Mouse (Mus musculus) gastrocnemius, adult 18-20 months (tissue): ENCODE data around the gene Egfem1. TPM values are rescaled to one million over a fixed set of nuclear protein-coding genes. Genes with fewer than 3 reads are reported as not detected.

ENCODE experiments used
- DNase-seq: peaks from one replicate; pipeline ENCODE4 v3.0.0; 2021; ENCODE audit warnings: low spot score
- total RNA-seq, 2 experiments: library from RNA; stranded (reverse); gene quantifications; 2 replicates each; pipeline ENCODE4 v1.2.3; 2021

Gene Egfem1
- total RNA-seq, 2 experiments from 2014 or later: not detected

GRCm38 (mm10) chr3:29342223-29342791 lies 260.5 kb downstream of the Egfem1 start:
- no peak for DNase-seq

- no peak for DNase-seq
Measured at GRCm38 (mm10) chr3:29345805-29346204, 264.0 kb downstream of the Egfem1 start.

GRCm38 (mm10) chr3:29366907-29367306 lies 285.1 kb downstream of the Egfem1 start:
- DNase-seq: no peak

GRCm38 (mm10) chr3:29370519-29370918 lies 288.7 kb downstream of the Egfem1 start:
- no peak for DNase-seq

- DNase-seq: no peak
Measured at GRCm38 (mm10) chr3:29381255-29381654, 299.4 kb downstream of the Egfem1 start.

GRCm38 (mm10) chr3:29399064-29399463 lies 317.2 kb downstream of the Egfem1 start:
- no peak for DNase-seq

GRCm38 (mm10) chr3:29421634-29422033 lies 339.8 kb downstream of the Egfem1 start:
- DNase-seq: no peak

GRCm38 (mm10) chr3:29432109-29433091 lies 350.6 kb downstream of the Egfem1 start:
- no peak for DNase-seq

GRCm38 (mm10) chr3:29443024-29443423 lies 361.2 kb downstream of the Egfem1 start:
- DNase-seq: no peak

GRCm38 (mm10) chr3:29444661-29445060 lies 362.8 kb downstream of the Egfem1 start:
- peak; percentile 19 for DNase-seq

GRCm38 (mm10) chr3:29446081-29446480 lies 364.3 kb downstream of the Egfem1 start:
- DNase-seq: no peak

- DNase-seq: no peak
Measured at GRCm38 (mm10) chr3:29448829-29449406, 367.1 kb downstream of the Egfem1 start.

- DNase-seq: no peak
Measured at GRCm38 (mm10) chr3:29498211-29498610, 416.4 kb downstream of the Egfem1 start.

GRCm38 (mm10) chr3:29499188-29499587 lies 417.4 kb downstream of the Egfem1 start:
- no peak for DNase-seq

GRCm38 (mm10) chr3:29525298-29525962 lies 443.6 kb downstream of the Egfem1 start:
- no peak for DNase-seq

GRCm38 (mm10) chr3:29525963-29526301 lies 444.1 kb downstream of the Egfem1 start:
- DNase-seq: no peak

- DNase-seq: no peak
Measured at GRCm38 (mm10) chr3:29539211-29539610, 457.4 kb downstream of the Egfem1 start.

GRCm38 (mm10) chr3:29539902-29540301 lies 458.1 kb downstream of the Egfem1 start:
- no peak for DNase-seq

- DNase-seq: no peak
Measured at GRCm38 (mm10) chr3:29541477-29542079, 459.8 kb downstream of the Egfem1 start.

- DNase-seq: no peak
Measured at GRCm38 (mm10) chr3:29544056-29544455, 462.2 kb downstream of the Egfem1 start.

- DNase-seq: no peak
Measured at GRCm38 (mm10) chr3:29563171-29563570, 481.3 kb downstream of the Egfem1 start.
